Mouse (Mus musculus) frontal cortex, adult (tissue): ENCODE measurements around the gene Selenoh.

Experiments
- ATAC-seq: cut with Nextera tagmentation; 2 replicates; pipeline ENCODE4 v1.9.2; 2017; ENCODE audit warnings: mild to moderate bottlenecking, moderate library complexity, mixed read lengths; ENCODE audit not compliant: low TSS enrichment

Gene Selenoh

GRCm38 (mm10) chr2:84632001-84632400 is 38.6 kb downstream of the Selenoh start:
- no peak for ATAC-seq

DNA sequence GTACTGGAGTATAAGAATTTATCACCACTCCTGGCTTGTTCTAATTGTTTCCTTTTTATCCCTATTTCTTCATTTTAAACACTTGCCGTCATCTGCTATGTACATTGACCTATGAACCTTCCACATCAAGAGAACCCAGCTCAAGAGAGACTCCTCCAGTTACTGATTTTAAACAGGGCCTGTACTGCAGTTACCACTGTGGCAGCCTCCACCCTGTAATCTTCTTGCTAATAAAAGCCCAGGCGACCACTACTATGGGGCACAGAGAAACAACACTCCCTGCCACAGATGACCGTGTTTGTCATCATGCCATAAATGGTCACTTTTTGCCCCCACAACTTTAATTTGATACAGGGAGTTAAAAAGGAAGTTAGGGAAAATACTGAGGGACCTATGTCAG is 43.5 kb downstream of the Selenoh start:
- ATAC-seq, result no peak

DNA sequence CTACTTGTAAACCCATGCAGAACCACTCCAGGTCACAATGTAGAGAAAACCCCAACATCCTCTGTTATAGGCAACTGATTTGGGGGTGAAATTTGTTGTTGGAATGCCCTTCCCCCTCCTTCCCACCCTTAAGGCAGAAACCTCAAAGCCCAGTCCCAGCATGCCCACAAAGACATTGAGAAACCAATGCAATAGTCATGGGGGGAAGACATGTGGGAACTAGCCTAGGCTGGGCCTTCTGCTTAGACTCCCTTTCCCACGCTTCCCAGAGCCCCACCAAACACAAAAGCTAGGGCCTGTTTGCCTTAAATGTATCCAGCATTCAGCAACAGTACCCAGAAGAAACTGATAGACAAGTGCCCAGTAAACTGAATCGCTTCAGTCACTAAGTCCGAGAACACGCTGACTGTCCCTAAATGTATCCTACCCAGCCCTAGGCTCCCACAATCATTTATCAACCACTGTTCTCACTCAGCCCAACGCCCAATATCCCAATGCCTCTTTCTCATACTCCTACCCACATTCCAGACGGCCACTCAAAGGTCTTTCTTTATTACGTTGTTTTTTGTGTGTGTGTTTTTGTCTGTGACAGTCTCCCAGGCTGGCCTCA is 44.1 kb downstream of the Selenoh start:
- no peak for ATAC-seq

DNA sequence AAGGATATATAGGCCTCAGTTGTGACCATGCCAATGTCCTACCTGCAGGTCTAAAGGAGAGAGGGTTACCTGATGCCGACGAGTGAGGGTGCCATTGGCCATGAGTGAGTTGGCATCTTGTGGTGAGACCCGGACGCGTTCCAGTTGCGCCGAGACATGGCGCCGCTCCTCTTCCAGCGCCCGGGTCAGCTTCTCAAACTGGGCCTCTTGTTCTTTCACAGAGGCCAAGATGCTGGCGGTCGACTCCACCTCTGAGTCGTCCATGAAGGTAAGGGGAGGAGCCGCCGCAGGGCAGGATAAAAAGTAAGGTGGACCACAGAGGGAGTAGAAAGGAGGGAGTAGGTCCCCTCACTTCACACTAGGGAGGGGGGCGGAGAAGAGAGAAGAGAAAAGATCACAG is 46.4 kb downstream of the Selenoh start:
- no peak for ATAC-seq

DNA sequence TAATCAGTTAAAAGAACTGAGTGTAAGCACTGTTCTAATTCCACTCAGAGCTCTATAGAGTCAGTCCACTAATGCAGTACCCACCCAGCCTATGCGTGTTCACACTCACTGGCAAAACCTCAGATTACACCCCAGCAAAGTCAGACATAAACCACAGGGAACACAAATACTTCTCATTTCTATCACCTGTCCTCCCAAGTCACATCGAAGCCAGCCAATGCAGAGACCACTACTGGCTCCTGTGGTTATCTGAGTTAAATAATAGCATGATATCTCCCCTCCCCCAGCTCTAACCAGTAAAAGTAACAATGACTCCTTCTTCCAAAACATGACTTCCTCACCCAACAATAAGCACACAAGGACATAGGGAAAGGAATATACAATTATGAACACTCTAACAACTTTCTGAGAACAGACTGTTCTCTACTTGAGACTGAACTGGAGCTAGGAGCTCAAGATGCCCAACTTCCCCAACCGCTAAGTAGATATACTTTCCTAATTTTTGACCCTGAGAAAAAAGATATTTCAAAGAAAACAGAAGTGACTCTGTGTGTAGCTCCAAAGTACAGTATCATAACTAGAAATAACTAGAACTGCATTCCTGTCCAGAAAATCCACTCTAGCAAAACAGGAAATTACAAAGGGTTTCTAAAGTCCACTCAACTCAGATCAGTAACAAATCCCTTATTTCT is 47.0 kb downstream of the Selenoh start:
- no peak for ATAC-seq

DNA sequence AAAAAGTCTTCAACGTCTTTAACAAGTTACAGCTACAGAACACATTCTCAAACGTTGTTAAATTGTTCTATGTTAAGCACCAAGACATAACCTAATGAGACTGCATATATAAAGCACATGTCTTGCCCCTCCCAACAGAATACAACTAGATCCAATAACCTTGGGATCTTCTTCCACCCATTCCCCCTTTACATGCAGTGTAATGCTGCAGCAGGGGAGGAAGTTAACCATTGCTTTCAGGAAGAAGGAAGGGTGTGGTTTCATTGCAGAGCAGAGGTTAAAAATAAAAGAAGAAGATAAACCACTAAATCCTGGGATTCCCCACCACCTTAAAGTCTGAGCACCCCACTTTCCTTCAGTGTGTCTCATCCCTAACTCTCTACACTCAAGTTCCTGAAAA is 47.9 kb downstream of the Selenoh start:
- ATAC-seq, result no peak

DNA sequence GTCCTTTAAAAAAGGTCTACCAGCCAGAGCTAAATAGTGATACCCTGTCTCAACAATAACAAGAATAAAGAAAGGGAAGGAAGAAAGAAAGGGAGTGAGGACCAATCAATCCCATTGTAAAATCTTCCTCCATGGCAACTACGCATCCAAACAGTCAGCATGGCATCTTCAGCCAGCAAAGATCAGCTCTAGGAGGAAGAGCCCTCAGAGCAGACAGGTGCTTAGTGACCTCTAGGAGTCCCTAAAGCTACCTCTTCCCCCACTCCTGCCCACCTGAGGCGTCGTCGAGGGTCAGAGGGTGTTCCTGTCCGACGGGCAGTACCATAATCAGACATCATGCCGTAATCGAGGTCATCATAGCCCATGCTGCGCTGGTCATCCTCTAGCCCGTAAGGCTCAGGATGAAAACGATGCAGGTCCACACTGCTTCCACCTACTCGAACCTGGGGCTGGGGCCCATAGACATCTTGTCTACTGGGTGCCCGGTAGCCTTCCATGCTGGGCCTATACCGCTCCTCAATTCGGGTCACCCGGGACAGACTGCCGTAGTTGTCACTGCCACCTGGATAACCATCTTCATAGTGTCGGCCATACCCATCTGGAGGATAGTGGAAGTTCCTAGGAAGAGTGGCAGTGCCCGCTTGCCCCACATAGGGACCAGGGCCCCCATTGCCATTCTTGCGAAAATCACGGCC is 50.8 kb downstream of the Selenoh start:
- no peak for ATAC-seq
